Mouse (Mus musculus) midbrain, embryonic 14.5 days (tissue): ENCODE results near the gene Washc2. TPM values are rescaled to one million over a fixed set of nuclear protein-coding genes. Genes with fewer than 3 reads are reported as not detected.
A peak's percentile ranks its signal among the peaks of the same experiment; 100 is the strongest.
"Not testable (repeated sequence)": the region's sequence is repeated elsewhere in the genome, so short reads cannot be mapped to it uniquely, and the experiment has no call there.

ENCODE experiments used
- ATAC-seq: fragments of 200-750 bp; cut with Nextera tagmentation; 2 replicates; pipeline ENCODE4 v1.8.0; 2017; ENCODE audit warnings: moderate number of reproducible peaks, moderate library complexity; ENCODE audit not compliant: low FRiP score, low TSS enrichment
- DNase-seq: peaks from one replicate; pipeline ENCODE4 v3.0.0-alpha.2; 2015
- H3K27ac ChIP-seq: fragments of 300-500 bp; sonication (generic); replicated peaks from 2 replicates; pipeline ENCODE4 v1.5.1; 2014; ENCODE audit warnings: mild to moderate bottlenecking, low read depth, low read length, moderate library complexity
- H3K27me3 ChIP-seq: fragments of 300-500 bp; sonication (generic); 2 replicates; pipeline ENCODE4 v1.6.1; 2014; ENCODE audit warnings: low read length, control low read depth, mixed read lengths; ENCODE audit not compliant: control insufficient read depth, insufficient read depth
- H3K36me3 ChIP-seq: fragments of 300-500 bp; sonication (generic); 2 replicates; pipeline ENCODE4 v1.6.1; 2014; ENCODE audit warnings: low read length, control low read depth; ENCODE audit not compliant: control insufficient read depth, insufficient read depth
- H3K4me1 ChIP-seq: fragments of 300-500 bp; sonication (generic); 2 replicates; pipeline ENCODE4 v1.6.1; 2014; ENCODE audit warnings: mild to moderate bottlenecking, antibody characterized with exemption, low read length, control low read depth; ENCODE audit not compliant: control insufficient read depth, insufficient read depth
- H3K4me2 ChIP-seq: fragments of 300-500 bp; sonication (generic); 2 replicates; pipeline ENCODE4 v1.6.1; 2014; ENCODE audit warnings: mild to moderate bottlenecking, low read length, moderate library complexity
- H3K4me3 ChIP-seq: fragments of 300-500 bp; sonication (generic); replicated peaks from 2 replicates; pipeline ENCODE4 v1.5.1; 2014; ENCODE audit warnings: low read depth, low read length
- H3K9ac ChIP-seq: fragments of 300-500 bp; sonication (generic); replicated peaks from 2 replicates; pipeline ENCODE4 v1.6.1; 2014; ENCODE audit warnings: mild to moderate bottlenecking, low read length, moderate library complexity
- H3K9me3 ChIP-seq: fragments of 300-500 bp; sonication (generic); 2 replicates; pipeline ENCODE4 v1.6.1; 2016; ENCODE audit warnings: low read length, control low read depth, mixed read lengths; ENCODE audit not compliant: control insufficient read depth
- WGBS: fragments of 180-500 bp; shearing (Covaris S2); extraction: QIAGEN DNeasy Blood & Tissue Kit; methylation state at CpG from one replicate; pipeline ENCODE4 v1.1.7; 2014; 5-methylcytosine and 5-hydroxymethylcytosine counted together
- polyA plus RNA-seq: library from polyadenylated mRNA; unstranded; fragments of >200 nt; fragmentation: Nextera tagmentation; extraction: Ambion mirVana; gene quantifications from 2 replicates; pipeline ENCODE4 v1.2.1, GENCODE M21; 2014

Washc2 gene
- 48.5 and 60.4 TPM in 2 replicates for polyA plus RNA-seq

DNA sequence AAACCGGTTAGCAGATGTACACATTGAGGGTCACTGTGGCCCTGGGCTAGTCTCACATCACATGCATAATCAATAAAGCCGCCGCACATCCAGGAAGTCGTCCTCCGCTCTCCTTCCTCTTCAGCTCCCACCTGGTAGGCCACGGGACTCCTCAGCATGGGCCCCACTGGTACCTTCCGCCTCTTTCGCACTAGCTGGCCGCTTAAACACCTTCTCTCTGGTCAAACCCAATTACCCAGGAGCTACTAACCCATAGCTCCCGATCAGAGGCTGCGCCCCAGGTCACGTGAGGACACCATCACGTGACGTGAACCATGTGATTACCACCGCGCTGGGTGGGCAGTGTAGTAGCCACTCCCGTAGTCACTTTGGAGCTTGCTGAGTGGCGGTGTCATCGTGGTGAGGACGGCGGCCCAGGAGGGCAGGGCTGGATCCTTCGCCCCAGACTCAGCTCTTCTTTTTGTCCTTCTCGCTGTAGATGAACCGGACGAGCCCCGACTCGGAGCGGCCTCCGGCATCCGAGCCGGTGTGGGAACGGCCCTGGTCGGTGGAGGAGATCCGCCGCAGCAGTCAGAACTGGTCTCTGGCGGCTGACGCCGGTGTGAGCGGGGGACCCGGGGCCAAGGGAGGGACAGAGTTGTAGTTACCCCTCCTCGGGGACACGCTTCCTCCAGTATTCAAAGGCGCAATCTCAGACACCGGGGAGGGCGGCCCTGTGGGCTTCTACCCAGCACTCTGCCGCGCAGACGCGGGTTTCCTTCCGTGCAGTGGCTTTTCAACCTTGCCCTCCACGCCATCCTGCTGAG lies at the start of gene Washc2:
Gene Washc2, plus strand, starts transcription at position 310 of the 806 bp plus-strand sequence.
- WGBS = under 1% methylated on average over 51 of the region's 51 CpGs
- Histone ChIP-seq H3K9ac (peak within 1 kb of the TSS; percentile 73), H3K9me3 (no peaks in the 10 kb centered on the region), H3K36me3 (peaks cover 26% of the 10 kb centered on the region), H3K4me2 (peak within 1 kb of the TSS; percentile 86), H3K27me3 (no peaks in the 10 kb centered on the region), H3K27ac (peak within 1 kb of the TSS; percentile 80), H3K4me3 (peak within 1 kb of the TSS; percentile 63), H3K4me1 (peaks cover 17% of the 10 kb centered on the region)
- ATAC-seq (peak; percentile 98), DNase-seq (peak; percentile 98)

DNA sequence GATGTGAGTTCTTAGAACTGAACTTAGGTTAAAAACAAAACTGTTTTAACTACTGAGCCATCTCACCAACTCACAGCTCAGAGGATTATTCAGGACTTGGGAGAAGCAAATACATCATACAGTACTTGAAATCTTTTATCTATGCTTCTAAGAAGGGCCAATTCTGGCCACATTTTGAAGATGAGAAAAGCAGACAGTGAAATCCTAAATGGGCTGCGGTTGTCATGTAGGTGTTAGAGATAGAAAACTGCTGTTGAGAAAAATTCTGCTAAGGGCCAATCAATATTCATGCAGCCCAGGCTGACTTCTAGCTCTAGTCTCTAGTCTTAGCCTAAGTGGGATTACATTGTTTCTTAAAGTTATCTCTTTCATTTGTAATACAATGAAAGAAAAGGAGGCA lies 41.5 kb upstream of the Washc2 start:
- Histone ChIP-seq H3K36me3 (peaks cover 8% of the 10 kb centered on the region), H3K27me3 (no peaks in the 10 kb centered on the region), H3K4me3 (no peak overlapping the region), H3K9ac (no peak overlapping the region), H3K9me3 (no peaks in the 10 kb centered on the region), H3K4me2 (no peak overlapping the region), H3K27ac (no peak overlapping the region), H3K4me1 (no peaks in the 10 kb centered on the region)
- ATAC-seq = no peak
- no peak for DNase-seq
- WGBS = 93% methylated on average over 1 of the region's 1 CpGs

- ATAC-seq, H3K27me3 ChIP-seq, H3K4me1 ChIP-seq, H3K36me3 ChIP-seq, DNase-seq, H3K4me3 ChIP-seq, H3K4me2 ChIP-seq, H3K27ac ChIP-seq, H3K9me3 ChIP-seq, H3K9ac ChIP-seq: not testable (repeated sequence)
- WGBS = 62% methylated on average over 37 of the region's 37 CpGs
Observed at GRCm38 (mm10) chr6:116173511-116174099, 34.2 kb upstream of the Washc2 start.

DNA sequence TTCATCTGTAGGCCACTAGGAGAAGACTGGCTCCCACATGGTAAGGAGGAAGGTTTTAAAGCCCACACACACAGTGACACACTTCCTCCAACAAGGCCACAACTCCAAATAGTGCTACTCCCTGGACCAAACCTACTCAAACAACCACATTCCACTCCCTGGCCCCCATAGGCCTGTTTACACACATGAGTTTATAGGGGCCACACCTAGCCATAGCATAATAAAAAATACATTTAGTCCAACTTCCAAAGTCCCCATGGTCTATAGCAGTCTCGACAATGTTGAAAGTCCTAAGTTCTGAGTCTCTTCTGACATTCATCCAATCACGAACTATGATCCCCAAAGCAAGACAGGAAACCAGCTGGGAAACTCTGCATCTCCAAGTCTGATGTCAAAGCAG lies 29.5 kb upstream of the Washc2 start:
- no peak for DNase-seq

GRCm38 (mm10) chr6:116180731-116181130 lies 27.1 kb upstream of the Washc2 start:
- no peak overlapping the region for H3K4me2 ChIP-seq
- no peaks in the 10 kb centered on the region for H3K36me3 ChIP-seq
- WGBS = 74% methylated on average over 3 of the region's 3 CpGs

More for the DNA sequence above, 29.5 kb upstream of the Washc2 start:
- Histone ChIP-seq H3K4me2 (no peak overlapping the region), H3K36me3 (no peaks in the 10 kb centered on the region), H3K4me3 (no peak overlapping the region), H3K4me1 (no peaks in the 10 kb centered on the region), H3K9me3 (no peaks in the 10 kb centered on the region), H3K9ac (no peak overlapping the region), H3K27ac (no peak overlapping the region), H3K27me3 (no peaks in the 10 kb centered on the region)
- no peak for ATAC-seq
- WGBS = 96% methylated on average over 2 of the region's 2 CpGs

DNA sequence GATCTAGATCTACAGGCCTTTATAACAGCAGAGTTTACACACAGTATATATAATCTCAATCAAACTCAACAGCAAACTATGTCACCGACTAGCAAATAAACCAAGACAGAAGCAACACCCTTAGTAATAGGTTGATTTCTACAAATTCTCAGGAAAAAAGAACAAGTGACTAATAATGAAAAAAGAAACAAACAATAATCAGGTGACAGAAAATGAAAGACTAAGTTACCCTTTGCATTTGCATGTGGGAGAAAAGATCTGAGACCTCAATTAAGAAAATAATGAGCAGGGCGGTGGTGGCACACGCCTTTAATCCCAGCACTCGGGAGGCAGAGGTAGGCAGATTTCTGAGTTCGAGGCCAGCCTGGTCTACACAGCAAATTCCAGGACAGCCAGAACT lies 24.3 kb upstream of the Washc2 start:
- H3K27me3 ChIP-seq = no peaks in the 10 kb centered on the region
- H3K4me2 ChIP-seq = no peak overlapping the region
- no peaks in the 10 kb centered on the region for H3K9me3 ChIP-seq
- H3K9ac ChIP-seq = no peak overlapping the region
- no peak for ATAC-seq
- no peaks in the 10 kb centered on the region for H3K36me3 ChIP-seq
- no peaks in the 10 kb centered on the region for H3K4me1 ChIP-seq
- H3K4me3 ChIP-seq = no peak overlapping the region
- WGBS = 95% methylated on average over 5 of the region's 5 CpGs
- no peak for DNase-seq
- no peak overlapping the region for H3K27ac ChIP-seq

More at GRCm38 (mm10) chr6:116180731-116181130, 27.1 kb upstream of the Washc2 start:
- Histone ChIP-seq H3K9me3 (no peaks in the 10 kb centered on the region), H3K27me3 (no peaks in the 10 kb centered on the region), H3K4me3 (no peak overlapping the region), H3K9ac (no peak overlapping the region), H3K27ac (no peak overlapping the region), H3K4me1 (no peaks in the 10 kb centered on the region)
- ATAC-seq = no peak
- DNase-seq = no peak

DNA sequence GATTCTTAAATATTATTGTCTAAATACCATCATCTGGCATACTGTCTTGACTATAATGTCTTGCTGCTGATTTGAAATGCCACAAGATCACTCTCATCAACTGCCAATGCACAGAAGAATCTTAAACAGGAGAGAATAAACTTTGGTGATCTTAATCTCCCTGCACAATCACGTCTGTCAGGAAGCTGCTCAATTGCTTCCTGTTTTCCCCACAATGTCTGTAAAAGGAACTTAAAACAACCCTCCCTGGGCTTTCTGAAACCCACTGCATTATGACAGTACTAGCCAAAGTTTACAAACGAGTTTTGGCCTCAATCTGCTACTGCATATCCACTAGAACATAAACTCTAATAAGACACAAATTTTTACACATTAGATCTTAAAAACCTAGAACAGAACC lies 21.4 kb upstream of the Washc2 start:
- no peak for ATAC-seq
- Histone ChIP-seq H3K27ac (no peak overlapping the region), H3K9me3 (no peaks in the 10 kb centered on the region), H3K4me3 (no peak overlapping the region), H3K27me3 (no peaks in the 10 kb centered on the region), H3K4me1 (peaks cover 10% of the 10 kb centered on the region), H3K36me3 (no peaks in the 10 kb centered on the region), H3K9ac (no peak overlapping the region), H3K4me2 (no peak overlapping the region)
- WGBS = 53% methylated on average over 2 of the region's 2 CpGs
- DNase-seq = no peak

DNA sequence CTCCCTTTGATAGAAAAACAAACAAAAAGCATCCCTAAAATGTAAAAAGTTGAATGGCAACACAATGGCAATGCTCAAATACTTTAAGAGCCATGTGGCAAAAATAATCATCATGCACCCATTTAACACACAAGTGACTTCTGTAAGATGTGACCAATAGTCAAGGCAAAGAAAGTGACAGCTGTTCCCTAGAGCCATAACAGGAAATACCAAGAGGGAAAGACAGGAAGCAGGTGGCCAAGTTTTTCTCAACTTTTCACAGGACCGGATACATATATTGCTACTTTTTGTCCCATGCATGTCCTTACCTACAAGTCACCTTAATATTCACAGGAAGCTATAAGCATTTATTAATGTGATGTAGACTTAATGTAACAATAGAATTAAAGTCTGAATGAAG lies 18.4 kb upstream of the Washc2 start:
- H3K27ac ChIP-seq = no peak overlapping the region
- no peak overlapping the region for H3K4me2 ChIP-seq
- H3K9me3 ChIP-seq = no peaks in the 10 kb centered on the region
- no peaks in the 10 kb centered on the region for H3K36me3 ChIP-seq
- DNase-seq = no peak
- H3K4me1 ChIP-seq = peaks cover 25% of the 10 kb centered on the region
- ATAC-seq = no peak
- no peaks in the 10 kb centered on the region for H3K27me3 ChIP-seq
- WGBS = 91% methylated on average over 1 of the region's 1 CpGs
- no peak overlapping the region for H3K9ac ChIP-seq
- H3K4me3 ChIP-seq = no peak overlapping the region
